Mouse (Mus musculus) frontal cortex, postnatal 10 days (tissue): ENCODE measurements around the gene Tmem163.
A peak's percentile ranks its signal among the peaks of the same experiment; 100 is the strongest.

ENCODE experiments used
- DNase-seq, 2 experiments: peaks; one replicate each; pipeline ENCODE4 v3.0.0; 2022; ENCODE audit warnings: low spot score in 2 of 2, mixed read lengths in 1 of 2

Tmem163 gene

DNA sequence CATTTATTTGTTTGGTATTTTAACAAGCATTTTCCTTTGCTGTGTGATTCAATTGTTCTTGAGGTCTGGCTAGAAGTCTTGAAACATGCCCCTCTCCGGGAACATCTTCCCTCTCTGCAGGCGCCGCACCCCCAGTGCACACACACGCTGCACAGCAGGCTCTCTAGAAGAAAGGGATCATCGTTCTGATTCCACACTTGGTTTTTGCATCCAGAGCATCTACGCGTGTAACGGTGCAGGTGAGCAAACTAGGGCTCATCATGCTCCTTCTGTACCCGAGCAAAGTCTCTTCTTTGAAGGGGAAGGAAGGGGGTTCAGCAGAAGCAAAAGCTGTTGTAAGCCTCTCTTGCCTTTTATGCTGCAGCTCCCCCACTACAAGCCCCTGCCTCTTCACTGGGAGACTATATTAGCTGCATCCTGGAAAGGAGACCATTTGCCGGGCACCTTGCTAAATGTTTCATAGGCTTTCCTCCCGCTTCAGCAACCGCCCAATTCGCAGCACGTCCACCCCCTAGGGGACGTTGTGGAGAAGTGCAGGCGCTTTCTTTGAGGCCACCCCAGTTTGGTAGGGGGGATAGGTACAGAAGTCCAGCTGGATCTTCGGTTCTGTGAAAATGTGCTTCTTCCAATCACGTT is at the start of gene Tmem163:
TSS of gene Tmem163 (minus strand) at position 51 of the 636 bp plus-strand sequence.
- DNase-seq, result peak in 1 of 2 experiments; percentile 19

DNA sequence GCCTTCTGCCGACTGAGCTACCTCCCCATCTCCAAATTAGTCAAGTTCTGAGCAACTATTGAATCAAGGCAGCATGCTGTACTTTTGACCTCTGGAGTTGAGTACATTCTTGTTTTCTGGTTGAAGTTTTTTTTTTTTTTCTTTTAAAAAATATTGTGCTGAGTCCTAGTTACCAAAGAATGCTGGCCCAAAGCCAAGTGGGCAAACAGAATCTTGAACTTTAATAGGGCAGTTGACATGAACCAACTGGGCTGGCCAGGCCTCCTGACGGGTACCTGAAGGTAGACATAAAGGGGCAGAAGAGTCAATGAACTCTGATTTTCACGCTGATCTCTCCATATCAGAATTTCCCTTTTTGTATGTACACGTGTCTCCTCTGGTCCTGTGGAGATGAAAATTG is 49.7 kb upstream of the Tmem163 start, which contains the start of gene Acmsd:
TSS of gene Acmsd (plus strand) at position 318 of the 400 bp plus-strand sequence.
- no peak for DNase-seq

DNA sequence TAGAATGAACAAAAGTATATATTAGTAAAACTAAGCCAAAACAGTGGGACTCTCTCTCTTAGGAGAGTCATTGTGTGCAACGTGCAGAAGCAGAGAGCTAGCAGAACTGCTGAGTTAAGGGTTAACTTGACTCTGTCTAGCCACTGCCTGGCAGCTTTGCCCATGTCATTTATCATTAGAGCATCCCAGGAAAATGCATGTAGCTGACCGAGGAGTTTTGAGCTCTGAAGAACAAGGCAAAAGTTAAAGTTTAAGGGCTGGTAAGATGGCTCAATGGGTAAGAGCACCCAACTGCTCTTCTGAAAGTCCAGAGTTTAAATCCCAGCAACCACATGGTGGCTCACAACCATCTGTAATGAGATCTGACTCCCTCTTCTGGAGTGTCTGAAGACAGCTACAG is 44.2 kb upstream of the Tmem163 start:
- DNase-seq, result no peak

GRCm38 (mm10) chr1:127718290-127718689 is 38.9 kb upstream of the Tmem163 start:
- DNase-seq, result no peak

- peak; percentile 10 for DNase-seq
Observed at GRCm38 (mm10) chr1:127716441-127716840, 37.1 kb upstream of the Tmem163 start.

DNA sequence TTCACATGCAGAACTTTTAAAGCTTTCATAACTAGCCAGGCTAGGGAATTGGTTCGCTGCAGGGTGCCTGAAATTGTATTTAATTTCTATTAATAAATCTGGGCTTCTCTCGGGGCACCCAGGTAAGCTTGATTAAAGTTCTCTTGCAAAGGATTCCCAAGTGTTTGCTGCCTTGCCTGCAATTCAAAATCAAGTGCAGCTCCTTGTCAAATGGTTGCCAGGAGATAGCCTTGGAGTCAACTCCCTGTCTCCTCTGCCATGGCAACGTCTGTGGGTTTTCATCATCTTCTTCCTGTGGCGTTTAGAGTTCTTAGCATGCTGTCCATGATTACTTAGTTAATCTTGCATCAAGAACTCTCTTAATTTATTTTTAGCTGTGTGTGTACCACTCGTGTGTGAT is 26.9 kb upstream of the Tmem163 start:
- peak in 1 of 2 experiments; percentile 15 for DNase-seq

- DNase-seq, result no peak
Observed at GRCm38 (mm10) chr1:127702187-127702586, 22.8 kb upstream of the Tmem163 start.

GRCm38 (mm10) chr1:127696533-127696932 is 17.2 kb upstream of the Tmem163 start:
- DNase-seq, result no peak

DNA sequence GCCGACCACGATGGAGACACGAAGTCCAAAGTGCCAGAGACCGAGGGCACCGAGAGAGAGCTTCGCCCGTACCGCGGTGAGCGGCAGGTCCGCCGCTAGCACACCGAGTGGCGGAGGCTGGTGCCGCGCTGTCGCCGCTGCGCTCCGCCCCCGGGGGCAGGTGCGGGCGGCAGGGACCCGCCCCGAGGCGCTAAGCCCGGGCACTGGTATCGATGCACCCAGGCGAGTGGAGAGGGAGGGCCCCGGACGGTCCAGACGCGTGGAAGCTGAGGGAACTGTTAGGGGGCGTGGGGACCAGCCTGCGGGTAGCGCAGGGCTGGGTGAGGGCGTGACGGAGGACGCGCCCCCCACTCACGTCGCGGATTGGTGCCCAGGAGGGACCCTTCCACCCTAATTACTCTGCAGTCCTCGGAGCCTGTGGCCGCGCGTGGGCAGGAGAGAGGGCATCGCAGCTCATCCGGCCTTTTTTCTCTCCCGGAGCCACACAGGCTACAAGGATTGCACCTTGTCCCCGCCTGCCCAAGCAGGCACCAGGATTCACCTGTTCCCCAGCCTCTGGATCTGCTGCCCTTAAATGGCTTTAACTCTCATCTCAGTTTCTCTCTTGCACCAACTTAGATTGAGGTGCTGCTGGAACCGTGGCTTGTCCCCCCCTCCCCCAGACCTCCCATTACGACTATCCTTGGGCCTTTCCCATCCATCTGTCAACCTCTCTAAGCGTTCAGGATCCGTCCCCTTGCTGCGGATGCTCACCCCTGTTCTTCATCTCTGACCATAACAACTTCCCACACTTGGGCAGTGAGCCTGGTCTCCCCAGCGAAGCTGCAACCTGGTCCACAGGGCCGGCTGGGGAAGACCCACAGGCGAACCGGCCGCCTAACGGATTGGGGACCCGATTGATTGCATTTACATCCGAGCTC is 1.4 kb downstream of the Tmem163 start:
- peak in 1 of 2 experiments; percentile 17 for DNase-seq

DNA sequence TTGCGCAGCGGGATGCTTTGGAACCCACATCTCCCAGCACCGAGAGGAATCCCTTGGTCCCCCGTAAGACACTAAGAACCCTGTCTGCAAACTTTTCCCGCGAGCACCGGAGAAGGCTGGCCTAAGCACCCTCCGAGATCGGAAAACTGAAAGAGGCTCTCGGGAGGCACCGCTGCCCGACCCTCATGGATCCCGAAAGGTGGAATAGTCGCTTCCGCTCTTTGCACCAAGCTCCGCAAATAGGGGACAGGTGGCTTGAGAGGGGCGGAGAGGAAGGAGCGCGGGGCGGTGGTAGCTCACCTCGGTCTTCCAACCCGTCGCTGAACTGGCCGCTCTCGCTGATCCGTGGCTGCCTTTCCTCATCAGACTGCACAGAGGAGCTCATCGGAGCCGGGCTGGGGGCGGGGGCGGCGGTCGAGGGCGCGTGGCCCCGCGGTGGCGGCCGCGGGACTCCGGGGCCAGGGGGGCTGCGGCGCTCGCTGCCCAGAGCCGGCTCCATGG is 2.2 kb downstream of the Tmem163 start:
- peak in 1 of 2 experiments; percentile 21 for DNase-seq

- DNase-seq, result no peak
Observed at GRCm38 (mm10) chr1:127676516-127677099, 2.7 kb downstream of the Tmem163 start.

DNA sequence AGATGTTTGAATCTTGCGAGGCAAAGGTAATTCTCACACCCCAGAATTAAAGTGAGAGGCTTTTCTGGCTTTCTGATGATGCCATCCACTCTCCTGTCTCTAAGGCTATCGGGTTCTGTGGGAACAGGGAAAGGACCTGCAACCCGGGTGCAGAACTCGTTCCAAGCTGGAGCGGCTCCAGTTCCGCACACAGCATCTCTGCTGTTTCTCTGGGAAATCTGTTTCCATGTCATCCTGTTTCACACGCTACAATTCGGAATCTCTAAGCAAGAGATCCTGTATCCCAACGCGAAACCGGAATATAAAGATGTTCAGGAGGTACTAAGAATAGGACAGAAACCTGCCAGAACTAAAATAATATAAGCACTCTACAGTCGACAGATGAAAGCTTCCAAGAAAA is 3.2 kb downstream of the Tmem163 start:
- DNase-seq, result peak in 1 of 2 experiments; percentile 19

DNA sequence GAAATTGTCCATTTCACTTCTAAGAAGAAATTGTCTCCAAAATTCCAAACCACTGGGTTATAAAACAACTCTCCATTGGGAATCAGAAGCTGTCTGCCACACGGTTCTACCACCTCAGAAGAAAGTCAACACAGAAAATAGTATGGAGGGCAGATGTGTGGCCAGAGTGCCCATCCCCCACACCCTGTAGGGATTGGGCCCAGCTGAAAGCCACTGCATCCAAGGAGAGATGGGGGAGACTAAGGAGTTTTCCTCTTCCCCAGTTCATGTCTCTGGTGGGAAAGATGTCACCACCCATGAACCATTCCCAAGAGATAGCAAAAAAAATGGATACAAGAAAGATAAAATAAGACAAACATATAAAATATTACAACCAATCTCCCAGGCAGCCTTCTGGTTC is 4.1 kb downstream of the Tmem163 start:
- no peak for DNase-seq

DNA sequence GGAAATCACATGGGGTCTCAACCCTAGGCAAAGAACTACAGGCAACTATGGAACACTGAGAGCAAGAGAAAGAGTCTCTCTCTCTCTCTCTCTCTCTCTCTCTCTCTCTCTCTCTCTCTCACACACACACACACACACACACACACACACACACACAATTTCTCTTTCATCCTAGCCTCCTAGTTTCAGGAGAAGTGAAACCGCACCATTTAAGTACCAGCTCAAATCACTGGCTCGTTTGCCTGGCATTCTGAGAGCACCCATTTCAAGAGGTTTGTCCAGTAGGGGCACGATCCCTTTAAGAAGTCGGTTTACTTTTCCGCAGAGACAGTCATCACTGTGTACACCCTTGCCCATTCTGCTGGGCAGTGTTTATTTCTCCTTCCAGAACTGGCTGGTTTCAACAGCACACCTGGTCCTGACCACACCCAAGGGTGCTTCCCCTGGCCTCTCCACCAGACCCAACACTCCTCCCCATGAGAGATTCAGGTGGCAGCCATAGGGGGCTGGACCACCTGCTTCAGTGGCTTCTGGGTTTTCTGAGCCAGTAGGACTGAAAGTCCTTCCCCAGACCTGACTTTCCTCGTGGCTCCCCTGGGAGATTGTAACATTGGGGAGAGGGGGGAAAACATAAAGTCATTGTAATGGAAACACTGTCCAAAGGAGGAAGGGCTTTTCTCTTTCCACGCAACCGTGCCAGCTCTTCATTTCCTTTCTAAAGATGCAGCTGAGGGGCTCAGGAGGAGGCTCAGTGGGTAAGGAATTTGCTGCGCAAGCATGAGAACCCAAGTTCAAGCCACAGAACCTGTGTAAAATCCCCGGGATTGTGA is 5.9 kb downstream of the Tmem163 start:
- no peak for DNase-seq

DNA sequence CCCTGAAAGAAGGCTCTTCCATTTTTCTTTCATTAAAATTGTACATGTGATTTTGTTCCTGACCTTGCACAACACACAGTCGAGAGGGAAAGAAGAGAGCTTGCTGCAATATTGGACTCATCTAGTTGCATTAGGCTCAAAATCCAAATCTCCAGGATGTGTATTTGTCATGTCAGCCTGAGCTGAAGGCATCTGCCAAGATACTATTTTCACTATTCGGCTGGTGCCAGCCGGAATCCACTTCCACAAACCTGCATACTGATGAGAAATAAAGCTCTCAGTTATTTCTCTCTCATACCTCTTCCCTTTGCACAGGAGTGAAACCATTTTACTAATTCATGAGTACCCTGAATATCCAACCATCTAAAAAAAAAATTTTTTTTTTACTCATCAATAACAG is 11.2 kb downstream of the Tmem163 start:
- no peak for DNase-seq

- no peak for DNase-seq
Observed at GRCm38 (mm10) chr1:127667110-127667860, 12.1 kb downstream of the Tmem163 start.

GRCm38 (mm10) chr1:127666221-127666620 is 13.1 kb downstream of the Tmem163 start:
- no peak for DNase-seq

- DNase-seq, result no peak
Observed at GRCm38 (mm10) chr1:127662385-127663068, 16.8 kb downstream of the Tmem163 start.

DNA sequence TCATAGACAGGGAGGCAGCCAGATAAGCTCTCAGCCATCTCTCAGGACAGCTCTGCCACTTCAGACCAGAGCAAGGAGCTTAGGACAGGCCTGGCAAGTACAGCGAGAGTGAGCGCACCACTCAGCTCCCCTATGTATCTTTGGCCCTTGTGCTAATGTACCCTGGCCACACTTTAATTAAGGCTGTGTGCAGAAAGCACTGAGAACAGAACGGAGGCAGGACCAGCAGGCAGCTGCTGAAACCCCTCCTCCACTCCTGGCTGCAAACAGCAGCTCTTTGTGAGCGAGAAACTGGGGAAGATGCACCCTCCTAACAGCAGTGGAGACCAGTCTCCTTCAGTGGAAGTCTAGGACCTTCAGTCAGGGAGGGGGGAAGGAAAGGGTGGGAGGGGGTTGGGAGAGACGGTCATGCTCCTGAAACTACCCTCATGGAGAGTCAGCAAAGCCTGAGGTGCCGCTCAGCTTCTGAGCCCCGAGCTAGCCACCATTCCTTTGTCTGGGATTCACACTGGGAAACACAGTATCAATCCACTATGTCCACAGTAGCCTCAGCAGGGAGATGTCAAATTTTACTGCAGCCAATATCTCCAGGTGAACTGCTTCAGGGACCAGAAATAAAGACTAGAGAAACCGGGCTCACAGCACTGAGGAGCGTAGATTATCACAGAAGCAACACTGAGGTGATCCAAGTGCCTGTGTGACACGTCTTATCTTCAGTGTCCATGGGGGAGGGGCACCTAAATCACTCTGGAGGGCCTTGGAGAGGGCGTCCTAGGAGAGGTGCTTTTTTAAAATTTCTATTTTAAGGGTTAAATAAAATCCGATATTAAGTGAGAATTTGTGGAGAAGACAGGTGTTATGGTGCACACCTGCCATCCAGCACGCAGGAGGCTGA is 18.0 kb downstream of the Tmem163 start:
- peak in 1 of 2 experiments; percentile 18 for DNase-seq
